Mouse (Mus musculus) liver, postnatal 0 days (tissue): ENCODE measurements around the gene Cers3.

Experiments
- CTCF ChIP-seq: sonication (generic); IDR thresholded peaks from 2 replicates; pipeline ENCODE4 v1.5.1; 2016; ENCODE audit warnings: antibody characterized with exemption, low read depth
- EP300 ChIP-seq: IDR thresholded peaks from 2 replicates; pipeline ENCODE4 v1.6.1; 2016; ENCODE audit warnings: antibody characterized with exemption, low read depth, mild to moderate bottlenecking

- TF ChIP-seq CTCF (no peak), EP300 (no peak)
Observed at GRCm38 (mm10) chr7:66847299-66847698, 104.0 kb downstream of the Cers3 start.
